Mouse (Mus musculus) G1E (cell line): ENCODE measurements around the gene Ankrd10. TPM values are rescaled to one million over a fixed set of nuclear protein-coding genes. Genes with fewer than 3 reads are reported as not detected.
"Not testable (repeated sequence)": the region's sequence is repeated elsewhere in the genome, so short reads cannot be mapped to it uniquely, and the experiment has no call there.

Experiments used
- ATAC-seq: 2 replicates; pipeline ENCODE4 v1.8.0; 2016; ENCODE audit warnings: mild to moderate bottlenecking; ENCODE audit not compliant: insufficient number of reproducible peaks, poor library complexity, low FRiP score, severe bottlenecking; ENCODE audit errors: extremely low read depth
- DNase-seq: peaks from one replicate; pipeline ENCODE4 v3.0.0; 2012; ENCODE audit warnings: low spot score
- H3K27me3 ChIP-seq: 2 replicates; pipeline ENCODE4 v1.6.1; 2012; ENCODE audit warnings: mild to moderate bottlenecking, low read length, inconsistent platforms; ENCODE audit not compliant: insufficient read depth
- H3K36me3 ChIP-seq: replicated peaks from 2 replicates; pipeline ENCODE3; 2012; ENCODE audit warnings: mild to moderate bottlenecking, inconsistent platforms
- H3K4me1 ChIP-seq: 2 replicates; pipeline ENCODE4 v1.6.1; 2012; ENCODE audit warnings: low read depth, low read length, inconsistent platforms, mixed read lengths; ENCODE audit not compliant: insufficient read depth
- H3K4me3 ChIP-seq: 2 replicates; pipeline ENCODE4 v1.5.1; 2012; ENCODE audit warnings: low read depth, mild to moderate bottlenecking, inconsistent platforms, low read length, moderate library complexity, mixed read lengths
- H3K9me3 ChIP-seq: replicated peaks from 2 replicates; pipeline ENCODE4 v1.6.1; 2012; ENCODE audit warnings: inconsistent platforms
- CTCF ChIP-seq: IDR thresholded peaks from 2 replicates; pipeline ENCODE4 v1.5.1; 2012; ENCODE audit warnings: low read depth, low read length, inconsistent platforms, mixed read lengths
- GATA1 ChIP-seq: IDR thresholded peaks from 2 replicates; pipeline ENCODE4 v1.6.1; 2012; ENCODE audit warnings: borderline replicate concordance, low read length, inconsistent platforms, mixed read lengths
- GATA2 ChIP-seq: IDR thresholded peaks from 2 replicates; pipeline ENCODE4 v1.6.1; 2012; ENCODE audit warnings: low read depth, low read length, inconsistent platforms, borderline replicate concordance
- POLR2AphosphoS5 ChIP-seq: IDR thresholded peaks from 2 replicates; pipeline ENCODE4 v1.6.1; 2012; ENCODE audit warnings: low read depth, low read length, inconsistent platforms; ENCODE audit not compliant: insufficient replicate concordance
- TAL1 ChIP-seq: conservative IDR thresholded peaks from 2 replicates; pipeline ENCODE4 v1.6.1; 2012; ENCODE audit warnings: low read depth, low read length, inconsistent platforms, mixed read lengths
- polyA plus RNA-seq: library from polyadenylated mRNA; stranded (reverse); fragments of >175 nt; gene quantifications from 2 replicates; pipeline ENCODE4 v1.2.3, GENCODE M21; 2012
- total RNA-seq, 2 experiments: library from RNA; stranded (forward) in 1 of 2; stranded (reverse) in 1 of 2; fragments of 200-1000 nt in 1 of 2; fragments of >200 nt in 1 of 2; fragmentation: Nextera tagmentation in 1 of 2; gene quantifications; 2 replicates each; pipeline ENCODE4 v1.2.3; 2014 to 2017

Gene Ankrd10
- total and polyA plus RNA-seq, 3 experiments: 69.1 to 80.6 (median 71.8) TPM

GRCm38 (mm10) chr8:11572428-11572827, 63.1 kb downstream of the Ankrd10 start:
- H3K9me3 ChIP-seq: no peaks in the 10 kb centered on the region
- peaks cover 9% of the 10 kb centered on the region for H3K36me3 ChIP-seq
- no peak for ATAC-seq
- H3K4me1 ChIP-seq: no peaks in the 10 kb centered on the region; the same call in 1 of the 2 replicates
- TF ChIP-seq TAL1 (no peak), GATA1 (no peak), GATA2 (no peak), CTCF (no peak), POLR2AphosphoS5 (no peak)
- no peak for DNase-seq
- H3K4me3 ChIP-seq: no peak overlapping the region
- peaks cover 27% of the 10 kb centered on the region for H3K27me3 ChIP-seq

- TF ChIP-seq GATA2 (no peak), TAL1 (no peak)
- H3K9me3 ChIP-seq: no peaks in the 10 kb centered on the region
- peaks cover 25% of the 10 kb centered on the region for H3K27me3 ChIP-seq
- no peaks in the 10 kb centered on the region; the same call in 1 of the 2 replicates for H3K4me1 ChIP-seq
- peaks cover 12% of the 10 kb centered on the region for H3K36me3 ChIP-seq
- ATAC-seq (no peak), DNase-seq (no peak)
- H3K4me3 ChIP-seq: no peak overlapping the region
These were observed 63.6 kb downstream of the Ankrd10 start for GRCm38 (mm10) chr8:11571950-11572349.

GRCm38 (mm10) chr8:11570742-11571141, 64.8 kb downstream of the Ankrd10 start:
- peaks cover 15% of the 10 kb centered on the region for H3K36me3 ChIP-seq
- peaks cover 21% of the 10 kb centered on the region for H3K27me3 ChIP-seq
- H3K9me3 ChIP-seq: no peaks in the 10 kb centered on the region
- H3K4me3 ChIP-seq: no peak overlapping the region
- TF ChIP-seq TAL1 (no peak), GATA2 (no peak), POLR2AphosphoS5 (no peak), GATA1 (no peak), CTCF (no peak)
- no peak for DNase-seq
- no peak for ATAC-seq
- no peaks in the 10 kb centered on the region; the same call in 1 of the 2 replicates for H3K4me1 ChIP-seq

- no peak overlapping the region for H3K4me3 ChIP-seq
- DNase-seq: no peak
- ATAC-seq: no peak
- no peak for TF ChIP-seq CTCF
- no peak for TF ChIP-seq GATA1
- no peak for TF ChIP-seq TAL1
- TF ChIP-seq POLR2AphosphoS5: no peak
- TF ChIP-seq GATA2: no peak
- H3K4me1 ChIP-seq: peaks cover 1% of the 10 kb centered on the region
- peaks cover 13% of the 10 kb centered on the region for H3K27me3 ChIP-seq
- H3K9me3 ChIP-seq: no peaks in the 10 kb centered on the region
- H3K36me3 ChIP-seq: peaks cover 26% of the 10 kb centered on the region
These were observed 66.1 kb downstream of the Ankrd10 start for GRCm38 (mm10) chr8:11569260-11570097.

GRCm38 (mm10) chr8:11568193-11568592, 67.4 kb downstream of the Ankrd10 start:
- DNase-seq, H3K9me3 ChIP-seq, H3K27me3 ChIP-seq, H3K4me1 ChIP-seq, ATAC-seq, H3K4me3 ChIP-seq: not testable (repeated sequence)
- H3K36me3 ChIP-seq: peaks cover 39% of the 10 kb centered on the region

GRCm38 (mm10) chr8:11564721-11565120, 70.8 kb downstream of the Ankrd10 start:
- Histone ChIP-seq H3K4me1 (peaks cover 18% of the 10 kb centered on the region), H3K27me3 (no peaks in the 10 kb centered on the region; the same call in 1 of the 2 replicates), H3K9me3 (peaks cover 7% of the 10 kb centered on the region), H3K4me3 (no peak overlapping the region), H3K36me3 (peaks cover 62% of the 10 kb centered on the region)
- DNase-seq (no peak), ATAC-seq (no peak)
- TF ChIP-seq GATA1: no peak
- no peak for TF ChIP-seq TAL1
- TF ChIP-seq CTCF: no peak
- TF ChIP-seq GATA2: no peak
- no peak for TF ChIP-seq POLR2AphosphoS5

- ATAC-seq (no peak), DNase-seq (no peak)
- TF ChIP-seq CTCF: no peak
- no peak for TF ChIP-seq GATA2
- no peak for TF ChIP-seq POLR2AphosphoS5
- no peak for TF ChIP-seq TAL1
- no peak for TF ChIP-seq GATA1
These were observed 71.3 kb downstream of the Ankrd10 start for GRCm38 (mm10) chr8:11564236-11564635.

More at GRCm38 (mm10) chr8:11564236-11564635, 71.3 kb downstream of the Ankrd10 start:
- Histone ChIP-seq H3K9me3 (peaks cover 7% of the 10 kb centered on the region), H3K27me3 (no peaks in the 10 kb centered on the region; the same call in 1 of the 2 replicates), H3K4me1 (peaks cover 23% of the 10 kb centered on the region), H3K36me3 (peaks cover 60% of the 10 kb centered on the region), H3K4me3 (no peak overlapping the region)

Other genes with a start within 250 kb of the Ankrd10 start
- not detected in 2 replicates for gene Rab20, start 157.0 kb downstream of the Ankrd10 start, total RNA-seq (2014; fragmentation: Nextera tagmentation)
- not detected in 2 replicates for gene Rab20, start 157.0 kb downstream of the Ankrd10 start, total RNA-seq (2017)
- not detected in 2 replicates for gene Rab20, start 157.0 kb downstream of the Ankrd10 start, polyA plus RNA-seq
- 63.0 and 78.6 TPM in 2 replicates for gene Naxd, start 138.3 kb downstream of the Ankrd10 start, total RNA-seq (2014; fragmentation: Nextera tagmentation)
- gene Naxd, start 138.3 kb downstream of the Ankrd10 start, total RNA-seq (2017): 56.3 and 65.8 TPM in 2 replicates
- gene Naxd, start 138.3 kb downstream of the Ankrd10 start, polyA plus RNA-seq: 38.2 and 46.5 TPM in 2 replicates
- gene Cars2, start 85.0 kb downstream of the Ankrd10 start, total RNA-seq (2014; fragmentation: Nextera tagmentation): 25.7 and 31.8 TPM in 2 replicates
- gene Cars2, start 85.0 kb downstream of the Ankrd10 start, total RNA-seq (2017): 47.4 and 57.9 TPM in 2 replicates
- 34.7 and 53.4 TPM in 2 replicates for gene Cars2, start 85.0 kb downstream of the Ankrd10 start, polyA plus RNA-seq
- 29.7 and 32.2 TPM in 2 replicates for gene Ing1, start 80.2 kb downstream of the Ankrd10 start, total RNA-seq (2014; fragmentation: Nextera tagmentation)
- gene Ing1, start 80.2 kb downstream of the Ankrd10 start, total RNA-seq (2017): 43.6 and 45.2 TPM in 2 replicates
- gene Ing1, start 80.2 kb downstream of the Ankrd10 start, polyA plus RNA-seq: 61.5 and 62.6 TPM in 2 replicates
- gene 1700016D06Rik, start 65.3 kb upstream of the Ankrd10 start, total RNA-seq (2014; fragmentation: Nextera tagmentation): not detected in 2 replicates
- 0.22 TPM in 1 of 2 replicates, not detected in the other for gene 1700016D06Rik, start 65.3 kb upstream of the Ankrd10 start, total RNA-seq (2017)
- not detected in 2 replicates for gene 1700016D06Rik, start 65.3 kb upstream of the Ankrd10 start, polyA plus RNA-seq
- 27.8 and 39.6 TPM in 2 replicates for gene Arhgef7, start 92.0 kb upstream of the Ankrd10 start, total RNA-seq (2014; fragmentation: Nextera tagmentation)
- 13.5 and 14.7 TPM in 2 replicates for gene Arhgef7, start 92.0 kb upstream of the Ankrd10 start, total RNA-seq (2017)
- 21.5 and 23.8 TPM in 2 replicates for gene Arhgef7, start 92.0 kb upstream of the Ankrd10 start, polyA plus RNA-seq
- not detected in 2 replicates for gene Tex29, start 204.7 kb upstream of the Ankrd10 start, total RNA-seq (2014; fragmentation: Nextera tagmentation)
- gene Tex29, start 204.7 kb upstream of the Ankrd10 start, total RNA-seq (2017): not detected in 2 replicates
- 0.13 TPM in 1 of 2 replicates, not detected in the other for gene Tex29, start 204.7 kb upstream of the Ankrd10 start, polyA plus RNA-seq